Mouse (Mus musculus): ENCODE measurements at regions not wholly inside any gene's neighbourhood (a gene's known extent, or its start where the extent isn't known, plus 50 kb on each side); places are given as distances from the start of the nearest gene placed in this dataset.

GRCm38 (mm10) chr6:51286836-51287235 lies 145.6 kb upstream of the Nfe2l3 start:
- no peak for DNase-seq

DNA sequence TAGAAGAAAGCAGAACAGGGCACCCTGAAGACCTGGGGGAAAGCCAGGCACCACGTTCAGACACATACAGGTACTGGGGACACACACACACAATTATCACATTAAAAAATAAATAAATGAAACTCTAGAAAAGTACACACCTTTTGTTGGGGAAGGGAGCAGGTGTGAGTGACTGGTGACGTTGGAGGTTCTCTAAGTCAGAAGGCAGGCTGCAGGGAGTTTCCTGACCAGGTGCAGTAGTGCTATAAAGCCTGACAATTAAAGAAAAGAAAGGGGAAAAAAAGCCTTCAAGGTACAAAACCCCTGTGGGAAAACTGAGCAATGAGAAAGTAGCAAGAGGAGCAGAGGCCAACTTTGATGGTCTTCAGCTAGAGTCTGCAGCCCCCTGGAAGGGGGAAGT lies 145.1 kb upstream of the Nfe2l3 start:
- no peak for DNase-seq

DNA sequence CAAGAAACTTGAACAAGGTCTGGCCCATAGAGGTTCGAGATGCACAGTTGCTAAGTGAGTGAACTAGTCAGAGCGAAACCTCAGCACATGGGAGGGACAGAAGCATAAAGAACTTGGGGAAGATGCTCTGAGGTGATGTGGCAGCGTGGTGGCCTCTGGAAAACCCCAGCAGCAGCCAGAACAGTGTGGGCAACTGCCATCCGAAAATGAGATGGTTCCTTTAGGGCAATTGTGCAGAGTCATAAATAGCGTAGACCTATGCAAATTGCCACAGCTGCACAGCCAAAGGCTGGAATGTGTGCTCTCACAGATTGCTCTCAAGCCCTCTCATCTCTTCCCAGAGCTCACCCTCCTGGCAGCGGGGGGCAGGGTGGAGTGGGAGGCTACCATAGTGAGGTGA lies 144.7 kb upstream of the Nfe2l3 start:
- DNase-seq: no peak

GRCm38 (mm10) chr6:51288306-51289066 lies 144.0 kb upstream of the Nfe2l3 start:
- no peak for DNase-seq

- DNase-seq: no peak
Observed at GRCm38 (mm10) chr6:51289067-51289725, 143.3 kb upstream of the Nfe2l3 start.

DNA sequence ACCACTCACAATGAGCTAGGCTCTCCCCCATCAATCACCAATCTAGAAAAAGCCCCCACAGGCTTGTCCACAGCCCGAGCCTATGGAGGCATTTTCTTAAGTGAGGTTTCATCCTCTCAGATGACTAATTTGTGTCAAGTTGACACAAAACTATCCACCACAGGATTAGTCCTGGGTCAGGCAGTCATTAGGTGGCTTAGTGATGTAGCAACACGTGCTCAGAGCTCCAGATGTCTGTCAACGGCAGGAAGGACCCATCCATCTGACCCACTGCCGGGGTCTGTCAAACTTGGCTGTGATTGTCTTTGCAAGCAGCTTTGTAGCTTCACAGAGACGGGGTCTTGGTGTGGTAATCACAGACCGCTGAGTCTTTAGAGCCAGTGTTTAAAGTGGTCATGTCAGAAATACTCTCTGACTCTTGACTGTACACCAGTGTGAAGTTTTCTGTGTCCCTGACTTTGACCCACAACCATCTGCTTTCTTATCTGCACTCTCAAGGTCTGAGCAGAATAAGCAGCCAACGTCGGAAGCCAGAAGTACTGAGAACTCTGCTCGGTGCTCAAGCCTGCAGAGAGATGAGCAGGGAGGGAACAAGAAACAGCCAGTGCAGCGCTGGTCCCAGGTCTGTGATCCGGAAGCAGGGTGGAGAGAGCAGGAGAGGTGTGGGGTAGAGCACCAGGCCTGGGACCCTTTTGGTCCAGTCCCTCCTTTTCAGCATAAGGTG lies 131.6 kb upstream of the Nfe2l3 start:
- peak; percentile 62 for DNase-seq

- DNase-seq: no peak
Observed at GRCm38 (mm10) chr6:51301831-51302230, 130.6 kb upstream of the Nfe2l3 start.

GRCm38 (mm10) chr6:51302240-51302639 lies 130.2 kb upstream of the Nfe2l3 start:
- DNase-seq: no peak

GRCm38 (mm10) chr6:51318341-51318740 lies 114.1 kb upstream of the Nfe2l3 start:
- no peak for DNase-seq

- DNase-seq: no peak
Observed at GRCm38 (mm10) chr6:51320019-51320418, 112.5 kb upstream of the Nfe2l3 start.

DNA sequence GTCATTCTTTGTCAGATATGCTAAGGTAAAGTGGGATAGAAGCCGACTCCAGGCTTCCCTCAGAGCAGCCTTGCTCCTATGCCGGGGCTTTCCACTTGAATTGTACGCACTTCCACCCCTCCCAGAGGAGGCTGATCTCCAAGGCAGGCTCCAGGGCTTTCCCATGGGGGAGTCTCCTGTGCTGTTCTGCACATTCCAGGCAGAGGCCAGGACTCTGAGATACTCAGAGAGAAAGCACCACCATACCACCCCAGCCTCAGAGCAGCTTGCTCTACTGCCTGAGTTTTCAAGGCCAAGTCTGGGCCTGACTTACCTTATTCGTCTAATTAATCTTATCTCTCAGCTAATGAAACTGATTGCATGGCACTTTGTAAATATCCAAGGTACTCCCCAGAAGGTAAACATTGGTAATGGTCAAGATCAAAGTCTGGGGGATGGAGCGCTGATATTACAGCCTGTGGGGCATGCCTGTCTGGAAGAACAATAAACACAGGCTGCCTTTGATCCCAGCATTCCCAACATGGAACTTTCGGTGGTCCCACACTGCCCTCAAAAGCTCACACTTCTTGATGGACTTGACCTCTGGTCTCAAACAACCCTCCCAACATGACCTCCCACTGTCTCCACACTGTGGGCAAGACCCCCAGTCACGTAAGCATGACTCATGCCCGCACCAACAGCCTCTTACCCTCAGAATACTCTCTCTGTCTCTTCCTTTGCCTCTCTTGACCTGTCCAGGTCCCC lies 111.6 kb upstream of the Nfe2l3 start:
- DNase-seq: no peak

DNA sequence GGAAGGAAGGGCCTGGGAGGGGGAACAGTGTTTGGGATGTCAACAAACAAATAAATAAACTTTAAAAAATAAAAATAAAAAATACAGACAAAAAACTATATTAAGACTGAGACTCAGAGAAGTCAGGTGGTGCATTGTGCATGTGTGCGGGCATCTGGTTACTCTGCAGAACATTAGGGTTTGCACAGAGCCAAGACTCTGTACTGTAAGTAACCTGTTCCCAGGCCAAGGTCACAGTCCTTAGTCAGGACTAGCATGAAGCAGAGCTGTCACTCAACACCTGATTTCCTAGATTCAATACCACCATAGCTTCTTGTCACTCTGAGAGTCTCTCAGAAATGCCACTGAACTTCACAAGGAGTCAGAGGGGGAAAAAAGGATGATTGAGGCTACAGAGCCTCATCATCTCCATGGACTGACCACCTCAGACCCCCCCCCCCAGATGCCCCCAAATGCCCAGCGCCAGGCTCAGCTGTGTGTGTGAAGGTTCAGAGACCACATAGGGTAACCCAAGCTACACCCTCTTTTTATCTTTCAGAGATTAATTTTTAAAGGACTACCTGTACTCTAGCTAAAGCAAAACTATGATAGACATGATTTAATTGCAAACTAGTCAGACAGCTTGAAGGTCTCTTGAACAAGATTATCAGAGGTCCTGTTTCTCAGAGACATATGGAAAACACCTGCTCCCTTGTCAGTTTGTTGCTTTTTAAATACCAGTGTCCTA lies 106.2 kb upstream of the Nfe2l3 start:
- DNase-seq: no peak

GRCm38 (mm10) chr6:51329070-51329995 lies 103.1 kb upstream of the Nfe2l3 start:
- no peak for DNase-seq

DNA sequence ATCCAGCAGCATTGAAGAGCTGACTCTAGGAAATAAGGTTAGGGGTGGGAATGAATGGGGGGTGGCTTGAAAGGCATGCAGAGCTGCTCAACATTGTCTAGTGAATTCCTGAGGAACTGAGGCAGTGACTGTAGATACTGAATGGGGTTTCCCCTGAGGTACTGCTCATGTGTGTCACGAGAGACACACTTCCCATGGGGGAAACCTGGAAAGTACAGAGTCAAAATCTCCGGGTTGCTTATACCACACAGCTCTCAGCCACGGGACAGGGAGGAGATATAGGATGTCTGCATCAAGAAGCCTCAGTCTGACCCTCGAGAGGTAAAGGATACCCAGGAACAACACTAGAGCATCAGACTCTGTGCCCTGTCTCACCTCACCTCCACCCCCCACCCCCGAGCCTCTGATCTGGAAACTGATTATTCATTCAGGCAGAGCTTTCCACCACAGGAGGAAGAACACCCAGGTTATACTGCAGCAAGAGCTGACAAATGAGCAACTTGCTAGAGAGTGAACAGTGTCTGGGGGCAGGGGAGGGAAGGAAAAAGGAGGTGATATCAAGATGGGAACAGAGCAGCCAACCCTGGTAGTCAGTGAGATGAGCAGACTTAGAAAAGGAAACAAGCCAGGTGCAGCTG lies 102.3 kb upstream of the Nfe2l3 start:
- no peak for DNase-seq

DNA sequence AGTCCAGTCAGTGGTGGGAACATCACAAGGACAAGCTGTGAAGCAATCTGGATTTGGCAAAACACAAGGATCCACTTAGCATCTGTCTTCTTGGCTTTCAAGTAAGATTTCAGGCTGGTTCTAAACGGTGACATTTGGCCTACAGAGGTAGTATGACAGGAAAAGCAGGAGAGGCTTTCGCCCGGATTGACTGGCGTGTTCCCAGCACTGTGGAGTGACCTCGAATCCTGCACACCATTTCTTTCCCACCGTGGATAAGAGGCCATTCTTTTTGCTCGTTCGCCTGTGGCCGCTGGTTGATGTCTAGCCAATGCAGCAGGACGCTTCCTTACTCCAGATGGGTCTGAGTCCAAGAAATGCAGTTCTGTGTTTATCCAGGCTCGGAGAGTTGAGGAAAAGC lies 99.6 kb upstream of the Nfe2l3 start:
- peak; percentile 22 for DNase-seq

- DNase-seq: no peak
Observed at GRCm38 (mm10) chr6:51333722-51334360, 98.6 kb upstream of the Nfe2l3 start.

DNA sequence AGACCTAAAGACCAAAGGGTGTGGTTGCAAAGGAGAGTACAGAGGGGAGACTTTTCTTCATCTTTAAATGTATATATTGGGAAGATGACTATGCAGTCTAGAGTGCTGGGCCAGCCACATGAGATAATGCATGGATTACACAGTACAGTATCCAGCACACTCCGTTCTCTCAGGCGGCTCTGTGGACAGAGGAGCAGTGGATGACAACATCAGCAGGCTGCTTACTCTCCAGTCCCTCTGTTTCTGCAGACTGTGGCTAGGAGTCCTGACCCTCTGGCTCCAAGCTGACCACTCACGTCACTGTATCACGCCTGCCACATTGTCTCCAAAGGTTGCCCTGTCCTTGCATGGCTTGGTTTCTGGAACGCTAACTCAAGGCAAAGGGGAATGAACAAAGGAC lies 97.2 kb upstream of the Nfe2l3 start:
- DNase-seq: peak; percentile 15

DNA sequence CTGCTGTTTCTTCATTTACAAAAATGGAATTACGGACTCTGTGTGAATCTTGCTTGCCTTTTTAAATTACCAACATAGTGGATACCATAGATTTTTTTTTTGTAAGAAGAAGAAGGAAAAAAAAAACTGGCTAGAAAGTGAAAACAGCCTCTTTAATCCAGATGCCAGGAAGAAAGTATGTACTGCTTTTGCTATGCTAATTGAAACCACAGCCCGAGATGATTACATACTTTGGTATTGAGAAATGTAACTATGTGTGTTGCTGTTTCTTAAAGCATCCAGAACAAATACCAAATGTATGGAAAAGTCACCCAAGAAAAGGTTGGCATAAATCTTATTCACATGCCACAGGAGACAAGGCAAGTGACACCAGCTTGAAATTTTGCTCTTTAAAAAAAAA lies 93.2 kb upstream of the Nfe2l3 start:
- no peak for DNase-seq

- no peak for DNase-seq
Observed at GRCm38 (mm10) chr6:51347721-51348120, 84.7 kb upstream of the Nfe2l3 start.

GRCm38 (mm10) chr6:51349771-51350170 lies 82.7 kb upstream of the Nfe2l3 start:
- DNase-seq: no peak

Measured in adrenal gland, adult 2 months (tissue).